22 mouse cellular contexts compared by ENCODE assay signal in genomic region chr5:113812638-113813037, GRCm38 (mm10). TPM values are rescaled to one million over a fixed set of nuclear protein-coding genes. Genes with fewer than 3 reads are reported as not detected.
A peak's percentile ranks its signal among the peaks of the same experiment; 100 is the strongest.
DNase-seq lines count a peak whose midpoint lies in the region; ATAC-seq and TF ChIP-seq lines count a peak whose summit lies in the region.
"Had no signal": no experiment of that assay in that cellular context is flagged by ENCODE, and none has a peak within 500 bp of the region (broad histone marks: within the 10 kb centered on the region; RNA-seq: fewer than 3 reads in every experiment).

No protein-coding gene starts in this region.

- TF ChIP-seq POLR2A in testis, adult 2 months (IDR thresholded peaks at IDR 0.05; ENCODE audit: control insufficient read depth, low read depth, low read length) = no peak

- H3K4me3 ChIP-seq in testis, adult 2 months (ENCODE audit: control insufficient read depth, low read depth, low read length) = peak overlapping the region; percentile 70
- H3K4me3 ChIP-seq in hindbrain, embryonic 16.5 days (ENCODE audit: low read length) = no peak overlapping the region
- H3K4me3 ChIP-seq: embryonic facial prominence, embryonic 15.5 days; erythroblast, embryonic 14.5 days; forebrain, embryonic 10.5 days; gastrocnemius, adult 2 months; heart, embryonic 13.5 days; intestine, embryonic 15.5 days had no signal

- H3K9ac ChIP-seq in hindbrain, embryonic 16.5 days (ENCODE audit: low read depth, low read length) = no peak overlapping the region
- H3K9ac ChIP-seq: embryonic facial prominence, embryonic 15.5 days; heart, embryonic 13.5 days; intestine, embryonic 15.5 days had no signal

- no peak for TF ChIP-seq CTCF in testis, adult 2 months (IDR thresholded peaks at IDR 0.05; ENCODE audit: control insufficient read depth, insufficient read depth, insufficient replicate concordance, low read depth, low read length)

- 0 out of 2 replicates have a peak, but pooled peaks cover 4% of the 10 kb centered on the region for H3K9me3 ChIP-seq in hindbrain, embryonic 16.5 days (ENCODE audit: control insufficient read depth, low read length)
- H3K9me3 ChIP-seq: embryonic facial prominence, embryonic 15.5 days; intestine, embryonic 15.5 days had no signal

- no peak overlapping the region for H3K4me2 ChIP-seq in hindbrain, embryonic 16.5 days (ENCODE audit: low read length)
- H3K4me2 ChIP-seq: embryonic facial prominence, embryonic 15.5 days; heart, embryonic 13.5 days; intestine, embryonic 15.5 days had no signal

- peaks cover 15% of the 10 kb centered on the region for H3K4me1 ChIP-seq in testis, adult 2 months (ENCODE audit: control insufficient read depth, insufficient read depth, low read length)
- H3K4me1 ChIP-seq in hindbrain, embryonic 16.5 days (ENCODE audit: control insufficient read depth, insufficient read depth, low read depth, low read length) = no peaks in the 10 kb centered on the region

- no peak overlapping the region for H3K27ac ChIP-seq in testis, adult 2 months (ENCODE audit: control insufficient read depth, insufficient read depth, low read depth, low read length)
- no peak overlapping the region for H3K27ac ChIP-seq in hindbrain, embryonic 16.5 days (ENCODE audit: low read depth, low read length)
- H3K27ac ChIP-seq: embryonic facial prominence, embryonic 15.5 days; forebrain, embryonic 10.5 days; gastrocnemius, adult 2 months; heart, embryonic 13.5 days; hindbrain, postnatal 0 days; intestine, embryonic 15.5 days had no signal

- H3K27me3 ChIP-seq in testis, adult 2 months (ENCODE audit: control insufficient read depth, insufficient read depth, low read length) = no peaks in the 10 kb centered on the region
- H3K27me3 ChIP-seq in hindbrain, embryonic 16.5 days (replicated peaks; ENCODE audit: control insufficient read depth, insufficient read depth, low read length) = no peaks in the 10 kb centered on the region; the same call in 1 of the 2 replicates
- H3K27me3 ChIP-seq: embryonic facial prominence, embryonic 15.5 days; intestine, embryonic 15.5 days had no signal

- ATAC-seq in common myeloid progenitor, adult 5-6 weeks (replicated peaks; ENCODE audit: low read depth, poor library complexity, severe bottlenecking) = peak; percentile 66
- ATAC-seq in megakaryocyte progenitor cell, adult 5-6 weeks (replicated peaks; ENCODE audit: poor library complexity) = peak; percentile 43
- no peak for ATAC-seq in hindbrain, embryonic 16.5 days
- ATAC-seq: activated CD4-positive, CD25-positive, alpha-beta regulatory T cell, adult 4 months; forebrain, embryonic 14.5 days; hindbrain, postnatal 0 days; intestine, embryonic 15.5 days; Patski had no signal

- H3K36me3 ChIP-seq in testis, adult 2 months (ENCODE audit: control insufficient read depth, insufficient read depth, low read length) = no peaks in the 10 kb centered on the region
- no peaks in the 10 kb centered on the region for H3K36me3 ChIP-seq in hindbrain, embryonic 16.5 days (ENCODE audit: control insufficient read depth, insufficient read depth, low read length)
- H3K36me3 ChIP-seq: embryonic facial prominence, embryonic 15.5 days; forebrain, embryonic 10.5 days; heart, embryonic 13.5 days; intestine, embryonic 15.5 days had no signal

- no peak for DNase-seq in testis, postnatal 10 days (ENCODE audit: low spot score)
- no peak for DNase-seq in thymus, postnatal 25 days
- DNase-seq in adrenal gland, postnatal 4 days (ENCODE audit: low spot score in 2 of 2) = no peak
- DNase-seq in ovary, adult 18-20 months (ENCODE audit: low spot score) = no peak
- DNase-seq: adrenal gland, postnatal 14 days; cerebellum, adult 18-20 months; embryo, embryonic 11 days; gastrocnemius, adult 2 months; gastrocnemius, postnatal 25 days had no signal

- 85% methylated on average over 2 of the region's 2 CpGs for WGBS in hindbrain, embryonic 16.5 days

RNA-seq across cellular contexts. Expression of gene Tmem119, which starts 12.3 kb away (rescaled TPM):
- polyA plus RNA-seq in testis, adult 2 months (2012; rRNA removed) = 0.38 and 0.59 TPM in 2 replicates
- 2.7 and 3.6 TPM in 2 replicates for total RNA-seq in common myeloid progenitor, adult 5-6 weeks (2017)
- 6.5 and 7.2 TPM in 2 replicates for total RNA-seq in megakaryocyte progenitor cell, adult 5-6 weeks (2015)
- 5.6 and 8.2 TPM in 2 replicates for total RNA-seq in megakaryocyte progenitor cell, adult 5-6 weeks (2017)
- 10 to 100 TPM; 24.5 to 25.2 TPM for total RNA-seq in adrenal gland, postnatal 4 days (2021)
- 7.9 and 10.4 TPM in 2 replicates for polyA plus RNA-seq in hindbrain, embryonic 16.5 days (2015; fragmentation: Nextera tagmentation; extraction: Ambion mirVana)
- polyA plus RNA-seq: activated CD4-positive, CD25-positive, alpha-beta regulatory T cell, adult 4 months; Patski had no signal

RNA-seq across cellular contexts. Expression of gene Selplg, which starts 19.8 kb away (rescaled TPM):
- polyA plus RNA-seq in testis, adult 2 months (2012; rRNA removed) = 11.7 and 12.9 TPM in 2 replicates
- 91.4 and 108 TPM in 2 replicates for total RNA-seq in common myeloid progenitor, adult 5-6 weeks (2017)
- 244 and 245 TPM in 2 replicates for total RNA-seq in megakaryocyte progenitor cell, adult 5-6 weeks (2015)
- total RNA-seq in megakaryocyte progenitor cell, adult 5-6 weeks (2017) = 82.0 and 99.0 TPM in 2 replicates
- 1 to 10 TPM; 3.2 to 4.3 TPM for total RNA-seq in adrenal gland, postnatal 4 days (2021)
- polyA plus RNA-seq in hindbrain, embryonic 16.5 days (2015; fragmentation: Nextera tagmentation; extraction: Ambion mirVana) = 1.9 and 2.5 TPM in 2 replicates

RNA-seq across cellular contexts. Expression of gene Iscu, which starts 40.1 kb away (rescaled TPM):
- polyA plus RNA-seq in testis, adult 2 months (2012; rRNA removed) = 136 and 138 TPM in 2 replicates
- total RNA-seq in common myeloid progenitor, adult 5-6 weeks (2017) = 78.7 and 91.1 TPM in 2 replicates
- total RNA-seq in megakaryocyte progenitor cell, adult 5-6 weeks (2015) = 108 TPM in 2 replicates
- 87.2 and 98.4 TPM in 2 replicates for total RNA-seq in megakaryocyte progenitor cell, adult 5-6 weeks (2017)
- 100 to 1,000 TPM; 417 to 454 TPM for total RNA-seq in adrenal gland, postnatal 4 days (2021)
- 86.8 and 94.0 TPM in 2 replicates for polyA plus RNA-seq in hindbrain, embryonic 16.5 days (2015; fragmentation: Nextera tagmentation; extraction: Ambion mirVana)

RNA-seq across cellular contexts. Expression of gene Sart3, which starts 40.3 kb away (rescaled TPM):
- 11.5 and 13.8 TPM in 2 replicates for polyA plus RNA-seq in testis, adult 2 months (2012; rRNA removed)
- 45.7 and 62.7 TPM in 2 replicates for total RNA-seq in common myeloid progenitor, adult 5-6 weeks (2017)
- 16.2 and 17.2 TPM in 2 replicates for total RNA-seq in megakaryocyte progenitor cell, adult 5-6 weeks (2015)
- 26.0 and 37.7 TPM in 2 replicates for total RNA-seq in megakaryocyte progenitor cell, adult 5-6 weeks (2017)
- total RNA-seq in adrenal gland, postnatal 4 days (2021) = 10 to 100 TPM; 48.2 to 53.9 TPM
- polyA plus RNA-seq in hindbrain, embryonic 16.5 days (2015; fragmentation: Nextera tagmentation; extraction: Ambion mirVana) = 37.7 and 39.0 TPM in 2 replicates

Comparison
In these comparisons a context has a peak if more than half of its experiments do, and no peak if none do; other contexts are left out.
1. RNA of gene Selplg, which starts 19.8 kb away (total RNA-seq): 82.0 to 245 TPM in megakaryocyte progenitor cell, adult 5-6 weeks and 91.4 to 108 TPM in common myeloid progenitor, adult 5-6 weeks; 3.2 to 4.3 TPM in adrenal gland, postnatal 4 days; every median in the first group is over 10 times any median in the second.